Mouse (Mus musculus) heart, adult 11 months (tissue): Measurements from ENCODE around the gene Vmn1r180.
"Not testable (repeated sequence)": the region's sequence is repeated elsewhere in the genome, so short reads cannot be mapped to it uniquely, and the experiment has no call there.

Experiments
- DNase-seq: peaks from one replicate; pipeline ENCODE4 v3.0.0; 2022

The Vmn1r180 gene

GRCm38 (mm10) chr7:23950332-23950731, at the start of gene Vmn1r180:
Vmn1r180 (plus strand) TSS chr7:23950632.
- DNase-seq, result no peak

DNA sequence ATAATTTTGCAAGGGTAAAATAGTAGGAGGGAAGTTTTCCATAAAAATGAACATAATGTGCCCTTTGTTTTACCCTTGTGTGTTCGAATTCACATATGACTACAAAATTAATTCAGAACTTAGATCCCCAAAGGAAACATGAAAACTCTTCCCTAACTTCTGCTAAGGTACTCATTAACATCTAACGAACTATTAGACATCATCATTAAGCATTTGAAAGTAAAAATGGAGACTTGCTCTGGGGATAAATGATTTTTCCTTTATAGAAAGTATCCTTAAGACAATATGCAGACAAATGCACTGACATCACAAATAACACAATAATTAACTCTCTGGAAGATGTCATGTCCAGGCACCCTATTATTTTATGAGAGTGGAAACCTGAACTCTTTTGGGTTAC, 23.8 kb upstream of the Vmn1r180 start, which contains the start of gene Vmn1r179:
Vmn1r179 (plus strand) TSS at position 301 of the 400 bp plus-strand sequence.
- DNase-seq, result no peak

GRCm38 (mm10) chr7:23968044-23968443, 17.6 kb downstream of the Vmn1r180 start:
- not testable (repeated sequence) for DNase-seq

GRCm38 (mm10) chr7:23974315-23974714, 23.9 kb downstream of the Vmn1r180 start, which contains the start of gene Vmn1r181:
Vmn1r181 (plus strand) TSS chr7:23974615.
- not testable (repeated sequence) for DNase-seq

GRCm38 (mm10) chr7:24001391-24001790, 51.0 kb downstream of the Vmn1r180 start, which contains the start of gene V1rd19:
V1rd19 (plus strand) TSS chr7:24001691.
- no peak for DNase-seq
